Mouse (Mus musculus): ENCODE measurements at regions not wholly inside any gene's neighbourhood (a gene's known extent, or its start where the extent isn't known, plus 50 kb on each side); places are given as distances from the start of the nearest gene placed in this dataset.

DNA sequence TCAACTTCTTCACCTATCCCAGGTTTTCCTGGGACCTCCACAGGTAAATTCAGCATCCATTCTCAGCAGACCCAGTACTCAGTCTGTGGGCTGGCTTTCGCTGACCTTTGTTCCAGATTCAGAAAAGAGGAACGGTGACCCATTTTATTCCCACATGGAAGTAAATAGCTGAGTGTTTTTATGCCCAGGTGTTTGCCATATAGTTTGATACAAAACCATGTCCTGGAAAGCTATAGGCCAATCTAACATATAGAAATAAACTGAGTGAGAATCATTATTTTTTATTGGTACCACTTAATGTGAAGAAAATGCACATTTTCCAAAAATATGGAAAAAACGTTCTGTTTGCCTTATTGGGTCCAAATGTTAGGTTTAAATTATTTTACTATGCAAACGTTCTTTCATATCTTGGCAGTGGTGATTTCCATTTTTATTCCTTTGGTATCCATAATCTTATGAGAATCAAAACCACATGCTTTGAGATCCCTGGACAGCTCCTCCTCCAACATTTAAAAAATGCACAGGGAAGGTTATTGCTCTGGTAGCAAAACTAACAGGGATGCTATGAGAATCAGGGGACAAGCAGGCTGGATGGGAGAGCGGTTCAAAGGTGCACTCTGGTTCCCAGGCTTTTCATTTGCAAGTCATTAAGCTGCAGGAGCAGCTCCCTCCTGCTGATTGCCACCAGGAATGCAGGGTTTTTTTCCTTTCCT lies 250.3 kb downstream of the Ttc32 start:
- no peak for ATAC-seq
- H3K27me3 ChIP-seq (replicated peaks) = no peaks in the 10 kb centered on the region
- no peaks in the 10 kb centered on the region for H3K9me3 ChIP-seq (replicated peaks)
- H3K36me3 ChIP-seq = no peaks in the 10 kb centered on the region
- H3K9ac ChIP-seq = no peak overlapping the region
- no peak overlapping the region for H3K4me3 ChIP-seq
- no peak overlapping the region for H3K27ac ChIP-seq
- WGBS (ENCODE audit: insufficient replicate concordance) = 31% methylated on average over 5 of the region's 5 CpGs
- H3K4me2 ChIP-seq = no peak overlapping the region
- H3K4me1 ChIP-seq = no peaks in the 10 kb centered on the region

DNA sequence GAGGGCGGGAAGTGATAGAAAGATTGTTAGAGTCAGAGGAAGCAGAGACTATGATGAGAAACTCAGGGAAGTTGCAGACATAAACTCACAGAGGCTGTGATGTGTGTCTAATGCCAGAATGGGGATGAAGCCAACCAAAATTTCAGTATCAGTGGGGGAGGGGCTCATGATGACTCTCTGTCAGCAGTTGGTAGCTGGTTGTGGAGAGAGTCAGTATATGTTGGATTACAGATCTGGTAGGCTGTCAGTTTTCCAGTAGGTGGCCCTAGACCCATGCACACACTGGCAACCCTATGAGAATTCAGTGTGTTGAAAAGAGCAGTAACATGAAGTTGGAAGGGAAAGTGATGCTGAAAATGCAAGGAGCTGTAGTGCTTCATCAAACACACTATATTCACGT lies 257.5 kb downstream of the Ttc32 start:
- no peaks in the 10 kb centered on the region for H3K4me1 ChIP-seq
- no peak for ATAC-seq
- H3K4me2 ChIP-seq = no peak overlapping the region
- H3K36me3 ChIP-seq = no peaks in the 10 kb centered on the region
- H3K9me3 ChIP-seq (replicated peaks) = no peaks in the 10 kb centered on the region
- no peaks in the 10 kb centered on the region for H3K27me3 ChIP-seq (replicated peaks)
- H3K27ac ChIP-seq = no peak overlapping the region
- H3K4me3 ChIP-seq = no peak overlapping the region
- 56% methylated on average over 2 of the region's 2 CpGs for WGBS (ENCODE audit: insufficient replicate concordance)
- no peak overlapping the region for H3K9ac ChIP-seq

DNA sequence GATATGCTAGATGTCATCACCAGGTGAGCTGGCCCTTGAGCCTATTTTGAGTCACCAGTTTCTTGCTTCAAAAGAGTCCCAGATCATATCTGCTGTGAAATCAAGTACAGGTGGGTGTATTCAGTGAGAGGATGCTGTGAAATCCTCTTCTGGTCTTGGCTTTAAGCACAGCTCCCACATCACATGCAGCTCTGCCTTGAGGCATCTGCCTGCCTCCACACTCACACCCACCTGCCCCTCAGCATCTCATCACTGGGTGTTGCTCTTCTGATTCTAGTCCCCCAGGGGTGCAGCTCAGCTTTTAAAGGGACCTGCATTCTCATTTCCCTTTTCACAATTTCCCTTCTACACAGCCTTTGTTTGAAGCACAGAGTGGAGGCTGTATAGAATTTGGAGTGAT lies 262.9 kb downstream of the Ttc32 start:
- H3K4me2 ChIP-seq = no peak overlapping the region
- no peak for ATAC-seq
- H3K9me3 ChIP-seq (replicated peaks) = no peaks in the 10 kb centered on the region
- no peak overlapping the region for H3K27ac ChIP-seq
- H3K36me3 ChIP-seq = no peaks in the 10 kb centered on the region
- no peaks in the 10 kb centered on the region for H3K4me1 ChIP-seq
- H3K9ac ChIP-seq = no peak overlapping the region
- H3K4me3 ChIP-seq = no peak overlapping the region
- no peaks in the 10 kb centered on the region for H3K27me3 ChIP-seq (replicated peaks)

DNA sequence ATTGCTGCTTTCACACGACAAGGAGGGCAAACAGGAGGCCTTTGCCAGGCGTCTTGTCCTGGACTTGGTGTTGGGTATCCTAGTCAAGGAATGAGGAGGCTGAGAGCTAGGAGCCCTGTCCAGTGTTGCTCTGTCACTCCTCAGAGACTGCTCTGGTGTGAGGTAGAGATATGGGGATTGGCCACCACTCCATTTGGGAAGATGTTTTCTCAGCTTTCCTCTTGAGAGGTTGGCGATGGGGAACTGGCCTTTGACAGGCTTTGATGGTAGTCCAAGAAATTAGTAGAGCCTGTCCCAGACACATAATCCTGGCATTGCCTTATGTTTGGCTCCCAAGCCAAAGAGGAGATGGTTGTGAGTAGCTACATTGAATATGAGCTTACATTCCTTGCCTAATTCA lies 265.4 kb downstream of the Ttc32 start:
- H3K9me3 ChIP-seq (replicated peaks) = no peaks in the 10 kb centered on the region
- no peaks in the 10 kb centered on the region for H3K4me1 ChIP-seq
- H3K36me3 ChIP-seq = no peaks in the 10 kb centered on the region
- H3K27ac ChIP-seq = no peak overlapping the region
- 58% methylated on average over 3 of the region's 3 CpGs for WGBS (ENCODE audit: insufficient replicate concordance)
- no peak overlapping the region for H3K9ac ChIP-seq
- ATAC-seq = no peak
- no peak overlapping the region for H3K4me3 ChIP-seq
- H3K27me3 ChIP-seq (replicated peaks) = no peaks in the 10 kb centered on the region
- no peak overlapping the region for H3K4me2 ChIP-seq

DNA sequence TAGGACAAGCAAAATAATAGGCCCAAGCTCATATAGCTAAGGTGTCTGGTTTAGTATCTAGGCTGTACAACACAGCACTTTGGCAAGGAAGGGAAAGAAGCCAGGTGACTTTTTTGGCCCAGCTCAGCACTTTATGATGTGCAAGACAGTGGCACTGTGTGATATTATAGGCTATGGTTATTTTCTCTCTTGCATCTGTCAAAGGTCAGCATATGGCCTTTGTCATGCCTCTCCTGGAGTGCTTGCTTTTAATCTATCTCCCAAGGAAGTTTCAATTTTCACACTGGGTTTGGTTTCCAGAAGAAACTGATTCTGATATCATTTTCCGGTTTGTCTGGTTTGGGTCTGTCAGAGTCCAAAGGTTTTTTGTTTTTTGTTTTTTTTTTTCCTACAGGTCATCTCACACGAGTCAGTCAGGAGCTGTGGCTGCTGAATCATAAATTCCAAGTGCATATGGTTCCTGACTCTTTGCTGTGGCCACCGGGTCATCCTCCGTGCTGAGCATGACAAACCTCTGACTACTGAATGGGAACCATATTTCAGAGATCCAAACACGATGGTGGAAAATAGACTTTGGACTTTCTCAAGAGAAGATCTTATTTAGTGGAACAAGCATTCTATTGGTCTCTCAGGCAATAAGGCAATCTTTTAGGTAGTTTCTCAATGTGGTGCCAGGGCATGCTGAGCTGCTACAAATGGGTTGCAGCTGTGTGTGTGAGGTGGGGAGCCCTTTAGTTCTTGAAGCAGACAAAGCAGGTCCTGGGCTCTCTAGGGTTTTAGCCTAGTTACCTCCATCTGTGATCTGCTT lies 269.3 kb downstream of the Ttc32 start:
- Histone ChIP-seq H3K27me3 (replicated peaks) (no peaks in the 10 kb centered on the region), H3K36me3 (no peaks in the 10 kb centered on the region), H3K4me3 (no peak overlapping the region), H3K4me1 (no peaks in the 10 kb centered on the region), H3K9me3 (replicated peaks) (no peaks in the 10 kb centered on the region), H3K27ac (no peak overlapping the region), H3K9ac (no peak overlapping the region), H3K4me2 (no peak overlapping the region)
- no peak for ATAC-seq
- WGBS (ENCODE audit: insufficient replicate concordance) = 66% methylated on average over 5 of the region's 5 CpGs

DNA sequence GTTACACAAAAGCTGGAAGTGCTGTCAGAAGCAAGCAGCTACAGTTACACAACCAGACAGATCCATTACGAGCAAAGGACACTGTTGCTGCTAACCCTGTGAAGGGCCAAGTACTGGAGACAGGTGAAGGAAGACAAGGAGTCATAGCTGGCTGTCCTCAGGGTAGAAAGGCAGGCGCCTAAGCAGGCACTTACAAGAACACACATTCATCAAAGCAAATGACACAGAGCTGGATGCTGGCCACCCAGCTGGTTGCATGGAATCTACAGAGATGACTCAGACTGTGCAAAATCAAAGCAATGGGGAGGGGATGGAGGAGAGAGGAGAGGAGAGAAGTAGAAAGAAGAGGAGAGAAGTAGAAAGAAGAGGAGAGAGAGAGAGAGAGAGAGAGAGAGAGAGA lies 265.8 kb upstream of the Osr1 start:
- ATAC-seq = no peak
- H3K9ac ChIP-seq = no peak overlapping the region
- WGBS (ENCODE audit: insufficient replicate concordance) = 46% methylated on average over 2 of the region's 2 CpGs
- no peak overlapping the region for H3K4me3 ChIP-seq
- no peak overlapping the region for H3K27ac ChIP-seq
- no peaks in the 10 kb centered on the region for H3K9me3 ChIP-seq (replicated peaks)
- H3K36me3 ChIP-seq = no peaks in the 10 kb centered on the region
- H3K4me1 ChIP-seq = no peaks in the 10 kb centered on the region
- H3K27me3 ChIP-seq (replicated peaks) = no peaks in the 10 kb centered on the region
- H3K4me2 ChIP-seq = no peak overlapping the region

DNA sequence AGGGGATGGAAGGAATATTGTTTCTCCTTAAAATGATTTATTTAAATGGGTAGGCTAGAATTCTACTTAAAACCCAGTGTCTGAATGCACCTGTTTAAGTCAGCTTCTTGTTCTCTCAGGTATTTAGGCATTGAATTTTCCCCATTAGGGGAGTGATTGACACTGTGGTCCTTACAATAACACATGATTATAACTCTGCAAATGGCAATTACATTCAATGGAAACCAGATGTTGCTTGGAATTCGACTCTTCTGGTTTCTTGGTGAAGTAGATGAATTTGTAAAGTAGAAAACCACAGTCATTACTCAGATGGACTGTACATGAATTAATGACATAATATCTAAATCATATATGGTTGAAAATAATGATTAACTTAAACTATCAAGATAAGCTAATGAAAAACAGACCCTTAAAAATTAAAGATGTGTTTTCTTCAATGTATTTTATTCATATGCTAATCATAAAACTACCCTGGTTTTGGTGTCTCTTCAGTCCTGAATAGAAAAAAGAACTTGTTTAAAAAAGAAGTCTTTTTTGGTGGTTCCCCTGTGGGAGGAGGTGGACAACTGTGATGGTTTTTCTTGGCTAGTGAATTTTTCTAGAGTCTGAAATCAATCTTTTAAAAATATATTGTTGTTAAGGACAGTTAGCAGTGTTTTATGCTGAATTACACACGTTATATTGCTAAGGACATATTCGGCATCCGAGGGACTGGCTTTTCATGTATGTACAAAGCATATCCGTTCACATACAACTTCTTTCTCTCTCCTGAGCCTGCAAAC lies 231.8 kb upstream of the Osr1 start:
- Histone ChIP-seq H3K27ac (no peak overlapping the region), H3K9me3 (replicated peaks) (no peaks in the 10 kb centered on the region), H3K4me3 (no peak overlapping the region), H3K36me3 (no peaks in the 10 kb centered on the region), H3K9ac (no peak overlapping the region), H3K4me2 (no peak overlapping the region), H3K27me3 (replicated peaks) (no peaks in the 10 kb centered on the region), H3K4me1 (no peaks in the 10 kb centered on the region)
- 54% methylated on average over 5 of the region's 5 CpGs for WGBS (ENCODE audit: insufficient replicate concordance)
- no peak for ATAC-seq

DNA sequence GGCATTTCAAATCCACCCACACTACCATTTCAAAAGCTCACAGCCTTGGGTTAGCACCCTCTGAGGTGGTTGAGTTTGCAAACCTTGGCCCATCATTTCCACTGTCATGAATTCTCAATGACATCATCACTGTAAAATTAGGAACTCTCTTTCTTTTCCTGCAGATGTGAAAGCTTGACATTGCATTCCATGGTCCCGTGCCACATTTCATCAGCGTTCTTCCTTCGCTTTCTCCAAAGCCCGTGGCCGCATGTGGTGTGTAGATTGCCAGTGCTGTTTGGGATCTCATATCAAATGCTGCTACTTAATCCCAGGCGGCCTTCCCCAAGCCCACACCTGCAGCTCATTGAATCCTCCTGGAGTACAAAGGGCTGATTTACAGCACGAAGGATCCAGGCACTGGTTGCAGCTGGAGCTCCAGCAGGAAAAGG lies 231.1 kb upstream of the Osr1 start:
- Histone ChIP-seq H3K4me1 (no peaks in the 10 kb centered on the region), H3K9ac (no peak overlapping the region), H3K4me3 (no peak overlapping the region), H3K4me2 (no peak overlapping the region), H3K27ac (no peak overlapping the region), H3K27me3 (replicated peaks) (no peaks in the 10 kb centered on the region), H3K9me3 (replicated peaks) (no peaks in the 10 kb centered on the region), H3K36me3 (no peaks in the 10 kb centered on the region)
- ATAC-seq = no peak
- WGBS (ENCODE audit: insufficient replicate concordance) = 58% methylated on average over 7 of the region's 7 CpGs

DNA sequence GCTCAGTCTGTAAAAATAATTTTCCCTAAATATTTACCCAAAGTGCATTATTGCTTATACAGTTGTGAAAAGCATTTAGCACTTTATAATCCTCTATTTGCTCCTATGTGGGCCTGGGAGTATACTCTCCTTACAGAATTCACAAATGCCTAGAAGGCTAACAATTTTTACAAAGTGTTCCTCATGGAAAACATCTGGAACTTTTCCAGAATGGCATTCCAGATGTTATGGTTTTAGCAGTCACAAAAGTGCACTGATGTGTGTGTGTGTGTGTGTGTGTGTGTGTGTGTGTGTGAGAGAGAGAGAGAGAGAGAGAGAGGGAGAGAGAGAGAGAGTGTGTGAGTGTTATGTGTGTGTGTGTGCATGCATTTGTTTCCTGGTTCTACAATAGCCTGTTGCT lies 229.1 kb upstream of the Osr1 start:
- Histone ChIP-seq H3K9ac (no peak overlapping the region), H3K36me3 (no peaks in the 10 kb centered on the region), H3K9me3 (replicated peaks) (no peaks in the 10 kb centered on the region), H3K4me3 (no peak overlapping the region), H3K4me1 (no peaks in the 10 kb centered on the region), H3K27ac (no peak overlapping the region), H3K4me2 (no peak overlapping the region), H3K27me3 (replicated peaks) (no peaks in the 10 kb centered on the region)
- no peak for ATAC-seq

DNA sequence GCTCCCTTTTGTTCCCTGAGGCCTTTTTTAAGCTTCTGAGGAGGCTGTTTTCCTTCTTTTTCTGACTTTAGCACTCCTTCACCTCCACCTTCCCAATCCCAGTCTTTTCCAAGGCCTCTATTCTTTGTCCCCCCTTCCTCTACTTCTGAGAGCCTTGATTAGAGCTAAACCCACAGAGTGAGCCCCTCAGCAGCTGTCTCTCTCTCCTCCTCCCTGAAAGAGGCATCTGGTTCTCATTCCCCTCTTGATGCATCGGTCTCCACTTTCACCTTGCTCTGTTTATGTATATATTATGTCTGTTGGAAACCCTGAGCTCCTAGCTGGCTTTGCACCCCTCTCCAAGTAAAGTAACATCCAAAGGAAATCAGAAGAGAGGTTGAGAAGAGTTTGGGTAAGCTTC lies 224.6 kb upstream of the Osr1 start:
- Histone ChIP-seq H3K9ac (no peak overlapping the region), H3K27me3 (replicated peaks) (no peaks in the 10 kb centered on the region), H3K9me3 (replicated peaks) (no peaks in the 10 kb centered on the region), H3K4me3 (no peak overlapping the region), H3K4me1 (no peaks in the 10 kb centered on the region), H3K36me3 (no peaks in the 10 kb centered on the region), H3K4me2 (no peak overlapping the region), H3K27ac (no peak overlapping the region)
- 44% methylated on average over 1 of the region's 1 CpGs for WGBS (ENCODE audit: insufficient replicate concordance)
- no peak for ATAC-seq

DNA sequence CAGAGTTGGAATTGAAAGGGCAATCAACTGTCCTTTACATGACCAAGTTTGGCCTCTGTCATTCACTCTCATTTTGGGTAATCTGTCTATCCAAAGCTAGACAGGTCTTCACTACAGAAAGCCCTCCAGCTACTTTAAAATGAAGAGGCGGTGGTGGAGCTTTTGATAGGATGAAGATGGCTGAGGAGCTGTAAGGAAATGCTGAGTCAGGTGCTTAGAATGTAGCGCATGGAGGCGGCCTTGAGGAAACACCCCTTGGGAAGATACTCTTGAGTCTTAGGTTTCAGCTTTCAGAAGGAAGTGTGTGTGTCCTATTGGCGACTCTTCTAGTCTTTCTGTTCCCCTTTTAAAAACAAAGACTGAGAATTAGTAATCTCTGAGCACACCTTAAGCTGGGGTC lies 214.4 kb upstream of the Osr1 start:
- Histone ChIP-seq H3K27me3 (replicated peaks) (no peaks in the 10 kb centered on the region), H3K4me1 (no peaks in the 10 kb centered on the region), H3K36me3 (no peaks in the 10 kb centered on the region), H3K9me3 (replicated peaks) (no peaks in the 10 kb centered on the region), H3K27ac (no peak overlapping the region), H3K4me2 (no peak overlapping the region), H3K4me3 (no peak overlapping the region), H3K9ac (no peak overlapping the region)
- 58% methylated on average over 4 of the region's 4 CpGs for WGBS (ENCODE audit: insufficient replicate concordance)
- no peak for ATAC-seq

DNA sequence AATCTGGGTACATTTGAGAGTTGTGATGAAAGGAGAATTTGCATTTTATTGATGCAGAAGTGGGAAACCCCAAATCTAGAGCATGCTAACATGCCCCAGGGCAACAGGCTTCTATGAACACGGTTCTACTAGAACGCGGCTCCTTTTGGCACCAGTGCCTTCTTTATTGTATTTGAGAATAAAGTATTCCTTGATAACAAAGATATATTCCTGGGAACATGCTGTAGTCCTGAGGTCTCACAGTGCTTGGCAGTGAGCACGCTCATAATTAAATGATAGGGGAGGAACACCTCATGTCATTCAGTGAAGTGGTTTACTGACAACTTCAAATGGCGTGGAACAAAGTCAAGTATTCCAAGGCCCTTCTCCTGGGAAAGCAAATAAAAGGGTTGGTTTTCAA lies 212.1 kb upstream of the Osr1 start:
- no peak overlapping the region for H3K27ac ChIP-seq
- H3K9ac ChIP-seq = no peak overlapping the region
- H3K9me3 ChIP-seq (replicated peaks) = no peaks in the 10 kb centered on the region
- no peaks in the 10 kb centered on the region for H3K27me3 ChIP-seq (replicated peaks)
- ATAC-seq = no peak
- H3K4me2 ChIP-seq = no peak overlapping the region
- 68% methylated on average over 5 of the region's 5 CpGs for WGBS (ENCODE audit: insufficient replicate concordance)
- no peaks in the 10 kb centered on the region for H3K36me3 ChIP-seq
- no peak overlapping the region for H3K4me3 ChIP-seq
- no peaks in the 10 kb centered on the region for H3K4me1 ChIP-seq

All from liver, embryonic 12.5 days (tissue).